In genomic region chr13:63330236-63330860, GRCm38 (mm10) we compare ENCODE assay signal across 8 mouse cellular contexts.
DNase-seq lines count a peak whose midpoint lies in the region; ATAC-seq and TF ChIP-seq lines count a peak whose summit lies in the region.

No protein-coding gene starts in this region.

- H3K4me3 ChIP-seq in cerebellum, adult 2 months (replicated peaks; ENCODE audit: insufficient read depth, low read depth, low read length), result no peak overlapping the region
- H3K4me3 ChIP-seq in hindbrain, embryonic 11.5 days (ENCODE audit: low read depth, low read length), result no peak overlapping the region
- no peak overlapping the region for H3K4me3 ChIP-seq in midbrain, embryonic 14.5 days (replicated peaks; ENCODE audit: low read depth, low read length)

- 0 out of 2 replicates have a peak overlapping the region, but pooled peaks have one; percentile 46 for H3K27ac ChIP-seq in cerebellum, adult 2 months (ENCODE audit: insufficient read depth, low read length)
- H3K27ac ChIP-seq in hindbrain, embryonic 11.5 days (ENCODE audit: low read depth, low read length), result no peak overlapping the region
- no peak overlapping the region for H3K27ac ChIP-seq in midbrain, embryonic 14.5 days (replicated peaks; ENCODE audit: low read depth, low read length)

- no peaks in the 10 kb centered on the region for H3K27me3 ChIP-seq in cerebellum, adult 2 months (ENCODE audit: control insufficient read depth, insufficient read depth, low read length)
- no peaks in the 10 kb centered on the region for H3K27me3 ChIP-seq in hindbrain, embryonic 11.5 days (ENCODE audit: control insufficient read depth, insufficient read depth, low read length)
- no peaks in the 10 kb centered on the region for H3K27me3 ChIP-seq in midbrain, embryonic 14.5 days (ENCODE audit: control insufficient read depth, insufficient read depth, low read length)

- WGBS in cerebellum, adult 2 months, result 23% methylated on average over 9 of the region's 9 CpGs
- 14% methylated on average over 9 of the region's 9 CpGs for whole genome bisulfite sequencing in hindbrain, embryonic 11.5 days
- WGBS in midbrain, embryonic 14.5 days, result 16% methylated on average over 9 of the region's 9 CpGs

- no peak overlapping the region for H3K4me2 ChIP-seq in hindbrain, embryonic 11.5 days (replicated peaks; ENCODE audit: low read depth, low read length)
- no peak overlapping the region for H3K4me2 ChIP-seq in midbrain, embryonic 14.5 days (ENCODE audit: low read length)

- no peak for TF ChIP-seq POLR2A in cerebellum, adult 2 months (IDR thresholded peaks at IDR 0.05; ENCODE audit: borderline replicate concordance, insufficient read depth, low read length)

- DNase-seq in cerebellum, adult 2 months, result no peak
- DNase-seq in cerebellum, adult 9-11 months, result no peak
- peak; percentile 83 for DNase-seq in brain, adult 2 months (ENCODE audit: low read depth, low spot score)
- DNase-seq in hindbrain, embryonic 11.5 days (ENCODE audit: low spot score), result peak; percentile 25
- DNase-seq in midbrain, embryonic 14.5 days, result peak; percentile 35
- DNase-seq in urinary bladder, adult 18-20 months (ENCODE audit: low spot score in 2 of 2), result no peak
- no peak for DNase-seq in heart, adult 9 months (ENCODE audit: low spot score in 2 of 2)

- no peak overlapping the region for H3K9ac ChIP-seq in hindbrain, embryonic 11.5 days (ENCODE audit: low read depth, low read length)
- H3K9ac ChIP-seq in midbrain, embryonic 14.5 days (replicated peaks; ENCODE audit: low read length), result no peak overlapping the region

- no peak for TF ChIP-seq CTCF in cerebellum, adult 2 months (IDR thresholded peaks at IDR 0.05; ENCODE audit: borderline replicate concordance, insufficient read depth, low read depth, low read length)

- H3K9me3 ChIP-seq in hindbrain, embryonic 11.5 days (ENCODE audit: control insufficient read depth, low read length), result no peaks in the 10 kb centered on the region
- H3K9me3 ChIP-seq in midbrain, embryonic 14.5 days (ENCODE audit: control insufficient read depth, low read length), result no peaks in the 10 kb centered on the region

- H3K4me1 ChIP-seq in cerebellum, adult 2 months (ENCODE audit: control insufficient read depth, insufficient read depth, low read length), result 0 out of 2 replicates have a peak, but pooled peaks cover 3% of the 10 kb centered on the region
- H3K4me1 ChIP-seq in hindbrain, embryonic 11.5 days (replicated peaks; ENCODE audit: control insufficient read depth, insufficient read depth, low read length), result no peaks in the 10 kb centered on the region; the same call in 1 of the 2 replicates
- no peaks in the 10 kb centered on the region for H3K4me1 ChIP-seq in midbrain, embryonic 14.5 days (ENCODE audit: control insufficient read depth, insufficient read depth, low read length)

- ATAC-seq in hindbrain, embryonic 11.5 days (ENCODE audit: low FRiP score), result no peak
- no peak for ATAC-seq in midbrain, embryonic 14.5 days (ENCODE audit: low FRiP score, low TSS enrichment)
- ATAC-seq in monocyte, adult 5-6 weeks (replicated peaks; ENCODE audit: insufficient number of reproducible peaks, low FRiP score, low TSS enrichment, poor library complexity, severe bottlenecking), result no peak; the same call in 1 of the 2 replicates

- no peaks in the 10 kb centered on the region for H3K36me3 ChIP-seq in hindbrain, embryonic 11.5 days (ENCODE audit: control insufficient read depth, insufficient read depth, low read length)
- no peaks in the 10 kb centered on the region for H3K36me3 ChIP-seq in midbrain, embryonic 14.5 days (ENCODE audit: control insufficient read depth, insufficient read depth, low read length)

Comparison
In these comparisons a context has a peak if more than half of its experiments do, and no peak if none do; other contexts are left out.
1. DNase-seq: peak in brain, adult 2 months (single experiment), hindbrain, embryonic 11.5 days (single experiment) and midbrain, embryonic 14.5 days (single experiment); none in cerebellum, adult 2 months (0 of 2), cerebellum, adult 9-11 months (single experiment), urinary bladder, adult 18-20 months (0 of 2) and heart, adult 9 months (0 of 2).